Mouse (Mus musculus) cerebellum, postnatal 36 days (tissue): ENCODE data around the gene Slamf6.

Source experiments
- DNase-seq, 2 experiments: peaks; one replicate each; pipeline ENCODE4 v3.0.0; 2021 to 2022; ENCODE audit warnings: mixed read lengths in 2 of 2

The Slamf6 gene

GRCm38 (mm10) chr1:171996701-171997100 lies 79.4 kb downstream of the Slamf6 start:
- DNase-seq: no peak

- no peak for DNase-seq
These were observed 81.7 kb downstream of the Slamf6 start for GRCm38 (mm10) chr1:171998820-171999597.

GRCm38 (mm10) chr1:172000641-172001040 lies 83.3 kb downstream of the Slamf6 start:
- DNase-seq: peak; percentile 32 to 40

- DNase-seq: no peak
These were observed 84.3 kb downstream of the Slamf6 start for GRCm38 (mm10) chr1:172001665-172002064.
